Mouse (Mus musculus) right cerebral cortex, postnatal 4 days (tissue): ENCODE measurements at regions not wholly inside any gene's neighbourhood (a gene's known extent, or its start where the extent isn't known, plus 50 kb on each side); places are given as distances from the start of the nearest gene placed in this dataset.

Source experiments
- DNase-seq: peaks from one replicate; pipeline ENCODE4 v3.0.0-alpha.2; 2022

DNA sequence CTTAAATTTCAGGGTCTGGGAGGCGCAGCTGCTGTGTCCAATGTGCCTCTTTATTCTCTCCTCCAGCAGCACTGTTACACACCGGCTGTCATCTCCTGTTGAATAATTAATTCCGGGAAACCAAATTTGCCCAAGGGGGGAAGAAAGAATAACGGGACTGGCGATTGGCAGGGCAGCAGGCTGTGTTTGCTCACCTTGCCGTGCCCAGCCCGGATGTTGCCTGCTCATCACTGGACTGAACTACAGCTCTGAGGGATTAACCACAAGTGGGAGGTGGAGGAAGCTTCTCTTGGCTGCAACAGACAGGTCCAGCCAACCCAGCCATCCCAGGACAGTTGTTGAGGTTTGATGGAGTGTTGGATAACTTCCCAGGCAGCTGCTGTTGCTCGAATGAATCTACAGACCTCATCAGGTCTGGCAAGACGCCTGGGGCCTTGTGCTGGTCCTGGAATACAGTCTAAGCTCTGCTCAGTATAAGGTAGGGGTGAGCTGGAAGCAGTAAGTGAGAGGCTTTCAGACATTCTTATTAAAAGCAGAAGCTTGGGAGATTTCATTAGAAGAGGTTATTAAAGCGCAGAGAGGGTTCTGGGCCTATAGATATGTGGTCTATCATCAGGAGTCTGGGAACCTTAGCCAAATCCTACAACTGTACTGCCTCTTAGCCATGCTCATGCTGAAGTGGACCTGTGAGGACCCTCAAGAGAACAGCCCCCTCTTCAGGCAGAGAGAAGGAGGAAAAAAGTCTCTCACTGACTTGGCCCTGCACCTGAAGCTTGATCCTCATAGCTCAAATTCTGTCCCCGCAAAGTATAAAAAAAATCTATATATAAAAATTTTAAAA is 291.8 kb downstream of the Il20rb start:
- peak; percentile 9 for DNase-seq

GRCm38 (mm10) chr9:100194158-100194557 is 292.4 kb downstream of the Il20rb start:
- no peak for DNase-seq

DNA sequence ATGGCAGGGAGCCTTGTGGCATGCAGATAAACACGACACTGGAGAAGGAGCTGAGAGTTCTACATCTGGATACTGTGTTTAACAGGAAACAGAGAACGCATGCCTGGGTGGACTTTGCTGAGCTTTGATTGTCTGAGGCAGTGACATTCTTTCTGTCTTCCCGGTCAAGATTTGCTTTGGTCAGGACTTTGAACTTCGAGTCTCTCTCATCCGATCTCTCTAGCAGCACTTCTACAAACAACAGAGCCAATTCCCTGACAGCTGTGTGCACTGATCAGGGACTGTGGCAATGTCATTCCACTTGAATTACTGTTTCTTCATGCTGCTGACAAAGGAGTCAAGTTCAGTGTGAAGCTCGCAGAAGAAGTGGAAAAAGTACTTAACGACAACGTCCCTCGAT is 302.5 kb downstream of the Il20rb start:
- DNase-seq: no peak

- no peak for DNase-seq
Measured at GRCm38 (mm10) chr9:100176291-100176690, 300.3 kb upstream of the Sox14 start.

- DNase-seq: no peak
Measured at GRCm38 (mm10) chr9:100166256-100166655, 290.3 kb upstream of the Sox14 start.

- no peak for DNase-seq
Measured at GRCm38 (mm10) chr9:100161961-100162360, 286.0 kb upstream of the Sox14 start.
